Mouse (Mus musculus) heart, postnatal 10 days (tissue): ENCODE results near the gene Dus1l. TPM values are rescaled to one million over a fixed set of nuclear protein-coding genes. Genes with fewer than 3 reads are reported as not detected.

Experiments
- total RNA-seq, 2 experiments: library from RNA; stranded (reverse); gene quantifications; 2 replicates each; pipeline ENCODE4 v1.2.3; 2021

Dus1l gene
- total RNA-seq, 2 experiments from 2014 or later: 33.1 to 34.8 TPM

Other genes with a start within 250 kb of the Dus1l start
- 10 to 100 TPM; 70.5 to 72.7 TPM for gene Mcrip1, start 246.7 kb downstream of the Dus1l start, total RNA-seq
- under 1 TPM in 1 of 2 experiments, not detected in 1; 0.60 TPM for gene Ppp1r27, start 245.3 kb downstream of the Dus1l start, total RNA-seq
- gene P4hb, start 223.2 kb downstream of the Dus1l start, total RNA-seq: 100 to 1,000 TPM; 306 to 311 TPM
- 100 to 1,000 TPM; 236 to 257 TPM for gene Arhgdia, start 214.8 kb downstream of the Dus1l start, total RNA-seq
- 10 to 100 TPM; 86.1 to 88.3 TPM for gene Alyref, start 198.0 kb downstream of the Dus1l start, total RNA-seq
- 100 to 1,000 TPM in 1 of 2 experiments, 10 to 100 TPM in 1; 95.1 to 105 TPM for gene Anapc11, start 198.0 kb downstream of the Dus1l start, total RNA-seq
- under 1 TPM; 0.55 to 0.98 TPM for gene Npb, start 187.9 kb downstream of the Dus1l start, total RNA-seq
- gene Pcyt2, start 178.5 kb downstream of the Dus1l start, total RNA-seq: 10 to 100 TPM; 39.7 to 45.8 TPM
- gene Sirt7, start 171.2 kb downstream of the Dus1l start, total RNA-seq: 10 to 100 TPM; 11.9 to 12.5 TPM
- gene Mafg, start 162.8 kb downstream of the Dus1l start, total RNA-seq: 10 to 100 TPM; 24.2 to 27.0 TPM
- 1 to 10 TPM; 4.8 to 5.5 TPM for gene Pycr1, start 152.6 kb downstream of the Dus1l start, total RNA-seq
- 10 to 100 TPM; 38.0 to 41.6 TPM for gene Myadml2, start 148.2 kb downstream of the Dus1l start, total RNA-seq
- under 1 TPM in 1 of 2 experiments, not detected in 1; 0.12 TPM for gene Notum, start 135.2 kb downstream of the Dus1l start, total RNA-seq
- gene Aspscr1, start 123.4 kb downstream of the Dus1l start, total RNA-seq: 10 to 100 TPM; 52.8 to 53.0 TPM
- gene Cenpx, start 82.7 kb downstream of the Dus1l start, total RNA-seq: 10 to 100 TPM; 38.1 to 40.6 TPM
- gene Lrrc45, start 82.5 kb downstream of the Dus1l start, total RNA-seq: 10 to 100 TPM in 1 of 2 experiments, 1 to 10 TPM in 1; 9.7 to 10.1 TPM
- 1 to 10 TPM; 1.4 to 1.7 TPM for gene Rac3, start 74.9 kb downstream of the Dus1l start, total RNA-seq
- gene Dcxr, start 69.1 kb downstream of the Dus1l start, total RNA-seq: 1 to 10 TPM; 3.2 to 4.1 TPM
- 10 to 100 TPM in 1 of 2 experiments, 1 to 10 TPM in 1; 8.3 to 14.4 TPM for gene Cbr2, start 64.3 kb downstream of the Dus1l start, total RNA-seq
- 10 to 100 TPM; 20.1 to 21.0 TPM for gene Hmga1b, start 33.6 kb downstream of the Dus1l start, total RNA-seq
- 10 to 100 TPM; 12.2 to 12.5 TPM for gene Rfng, start 12.2 kb downstream of the Dus1l start, total RNA-seq
- 10 to 100 TPM; 61.7 to 69.1 TPM for gene Gps1, start 12.1 kb downstream of the Dus1l start, total RNA-seq
- 10 to 100 TPM; 27.4 to 33.8 TPM for gene Fasn, start 28.1 kb upstream of the Dus1l start, total RNA-seq
- 1 to 10 TPM; 1.7 to 1.8 TPM for gene Ccdc57, start 136.5 kb upstream of the Dus1l start, total RNA-seq
- 1 to 10 TPM; 4.0 to 4.4 TPM for gene Slc16a3, start 152.1 kb upstream of the Dus1l start, total RNA-seq
- gene Csnk1d, start 194.9 kb upstream of the Dus1l start, total RNA-seq: 10 to 100 TPM; 86.0 to 89.5 TPM
- gene Cd7, start 243.0 kb upstream of the Dus1l start, total RNA-seq: under 1 TPM in 1 of 2 experiments, not detected in 1; 0.26 TPM